Mouse (Mus musculus) cortical plate, adult 2 months (tissue): Measurements from ENCODE around the gene Magix. TPM values are rescaled to one million over a fixed set of nuclear protein-coding genes. Genes with fewer than 3 reads are reported as not detected.

Experiments used
- H3K27ac ChIP-seq: fragments of 200-500 bp; 2 replicates; pipeline ENCODE4 v1.5.1; 2012; ENCODE audit warnings: low read length, control low read depth, inconsistent platforms; ENCODE audit not compliant: insufficient read depth
- H3K4me1 ChIP-seq: fragments of 200-500 bp; 2 replicates; pipeline ENCODE4 v1.6.1; 2011; ENCODE audit warnings: low read length; ENCODE audit not compliant: control insufficient read depth, insufficient read depth
- H3K4me3 ChIP-seq: fragments of 200-500 bp; 2 replicates; pipeline ENCODE4 v1.5.1; 2011; ENCODE audit warnings: mild to moderate bottlenecking, low read length, control low read depth; ENCODE audit not compliant: insufficient read depth
- CTCF ChIP-seq: fragments of 200-500 bp; IDR thresholded peaks from 2 replicates; pipeline ENCODE4 v1.5.1; 2011; ENCODE audit warnings: mild to moderate bottlenecking, control low read depth, low read length; ENCODE audit not compliant: insufficient read depth; ENCODE audit errors: extremely low read depth
- POLR2A ChIP-seq: fragments of 200-500 bp; IDR thresholded peaks from 2 replicates; pipeline ENCODE4 v1.6.1; 2011; ENCODE audit warnings: mild to moderate bottlenecking, low read length, control low read depth; ENCODE audit not compliant: insufficient read depth; ENCODE audit errors: extremely low read depth
- polyA plus RNA-seq: library from polyadenylated mRNA; depleted of rRNA; stranded (reverse); fragments of >200 nt; gene quantifications from 2 replicates; pipeline ENCODE4 v1.2.3, GENCODE M21; 2012

Gene Magix
- polyA plus RNA-seq, 1 experiment: 1.2 TPM

DNA sequence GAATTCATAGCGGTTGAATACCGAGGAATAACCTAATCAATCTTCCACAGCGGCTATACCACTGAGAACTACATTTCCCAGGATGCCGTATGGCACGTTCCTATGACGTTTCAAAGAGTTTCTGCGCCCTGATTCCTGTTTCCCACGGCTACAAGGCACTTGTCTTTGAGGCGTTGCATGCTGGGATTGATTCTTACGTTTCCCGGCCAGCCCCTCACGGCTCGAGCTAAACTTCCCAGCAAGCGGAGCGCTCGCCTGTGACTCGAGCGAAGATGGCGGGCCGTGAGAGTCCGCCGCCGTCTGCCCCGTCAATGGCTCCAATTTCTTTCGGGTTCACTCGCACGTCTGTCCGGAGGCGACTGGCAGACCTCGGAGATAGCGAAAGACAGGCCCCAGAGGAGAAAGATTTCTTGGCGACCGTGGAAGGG, 15.9 kb upstream of the Magix start, which contains the start of gene Gpkow:
Gene Gpkow (plus strand): TSS at position 178 of the 428 bp plus-strand sequence.
- Histone ChIP-seq H3K4me3 (peak within 1 kb of the TSS; percentile 70), H3K27ac (no peak within 1 kb of the TSS), H3K4me1 (no peaks in the 10 kb centered on the region)
- no peak for TF ChIP-seq CTCF
- peak; percentile 68; the same call in 1 of the 2 replicates for TF ChIP-seq POLR2A

GRCm38 (mm10) chrX:7696520-7696919, 15.5 kb upstream of the Magix start:
- H3K4me3 ChIP-seq: no peak overlapping the region; the same call in 1 of the 2 replicates
- H3K27ac ChIP-seq: no peak overlapping the region
- H3K4me1 ChIP-seq: no peaks in the 10 kb centered on the region
- TF ChIP-seq CTCF (no peak), POLR2A (no peak)

- H3K4me1 ChIP-seq: no peaks in the 10 kb centered on the region
- H3K27ac ChIP-seq: no peak overlapping the region
- TF ChIP-seq CTCF: peak; percentile 24; the same call in 1 of the 2 replicates
- TF ChIP-seq POLR2A: no peak
- H3K4me3 ChIP-seq: no peak overlapping the region
Measured at GRCm38 (mm10) chrX:7692862-7693261, 11.8 kb upstream of the Magix start.

GRCm38 (mm10) chrX:7690486-7690885, 9.4 kb upstream of the Magix start:
- TF ChIP-seq CTCF: no peak
- TF ChIP-seq POLR2A: no peak
- Histone ChIP-seq H3K4me3 (no peak overlapping the region), H3K4me1 (no peaks in the 10 kb centered on the region), H3K27ac (no peak overlapping the region)

DNA sequence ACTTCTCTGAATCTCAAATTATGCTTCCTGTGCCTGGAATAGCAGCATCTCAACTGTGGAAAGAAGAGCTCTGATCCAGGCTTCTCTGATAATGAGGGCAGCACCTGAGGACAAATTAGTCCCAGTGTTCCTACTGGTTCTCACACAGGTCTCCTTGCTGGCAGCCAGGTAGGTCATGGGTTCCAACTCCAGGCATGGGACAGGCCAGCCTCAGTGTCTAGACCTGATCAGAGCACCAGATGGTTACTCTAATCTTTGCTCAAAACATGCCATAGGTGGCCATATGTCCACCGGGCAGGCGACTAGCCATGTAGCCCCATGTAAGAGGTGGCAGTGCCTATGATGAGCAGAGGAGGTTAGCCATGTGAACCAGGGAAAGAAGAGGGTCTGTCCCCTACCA, 7.3 kb upstream of the Magix start:
- no peak for TF ChIP-seq POLR2A
- no peak for TF ChIP-seq CTCF
- H3K4me1 ChIP-seq: no peaks in the 10 kb centered on the region
- no peak overlapping the region for H3K4me3 ChIP-seq
- no peak overlapping the region for H3K27ac ChIP-seq

- no peaks in the 10 kb centered on the region for H3K4me1 ChIP-seq
- TF ChIP-seq CTCF (no peak), POLR2A (no peak)
- H3K4me3 ChIP-seq: no peak overlapping the region
- H3K27ac ChIP-seq: no peak overlapping the region
Measured at GRCm38 (mm10) chrX:7680057-7680412, 1.0 kb downstream of the Magix start.

GRCm38 (mm10) chrX:7679405-7680056, 1.5 kb downstream of the Magix start:
- no peaks in the 10 kb centered on the region for H3K4me1 ChIP-seq
- H3K4me3 ChIP-seq: no peak overlapping the region
- TF ChIP-seq CTCF (peak; percentile 13; the same call in 1 of the 2 replicates), POLR2A (no peak)
- no peak overlapping the region for H3K27ac ChIP-seq

DNA sequence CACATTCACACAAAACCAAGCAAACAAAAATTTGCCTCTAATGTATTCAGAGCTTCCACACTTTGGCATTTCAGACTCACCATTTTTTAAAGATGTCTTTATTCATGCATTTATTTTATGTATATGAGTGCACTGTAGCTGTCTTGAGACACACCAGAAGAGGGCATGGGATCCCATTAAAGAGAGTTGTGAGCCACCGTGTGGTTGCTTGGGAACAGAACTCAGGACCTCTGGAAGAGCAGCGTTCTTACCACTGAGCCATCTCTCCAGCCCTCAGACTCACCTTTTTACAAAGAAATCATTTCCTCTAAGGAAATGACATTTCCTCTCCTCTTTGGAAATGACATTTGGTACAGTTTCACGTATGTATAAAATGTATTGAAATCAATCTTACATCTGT, 2.1 kb downstream of the Magix start:
- Histone ChIP-seq H3K4me3 (no peak overlapping the region), H3K27ac (no peak overlapping the region), H3K4me1 (no peaks in the 10 kb centered on the region)
- TF ChIP-seq CTCF: 0 out of 2 replicates have a peak, but pooled peaks have one; percentile 12
- TF ChIP-seq POLR2A: no peak

DNA sequence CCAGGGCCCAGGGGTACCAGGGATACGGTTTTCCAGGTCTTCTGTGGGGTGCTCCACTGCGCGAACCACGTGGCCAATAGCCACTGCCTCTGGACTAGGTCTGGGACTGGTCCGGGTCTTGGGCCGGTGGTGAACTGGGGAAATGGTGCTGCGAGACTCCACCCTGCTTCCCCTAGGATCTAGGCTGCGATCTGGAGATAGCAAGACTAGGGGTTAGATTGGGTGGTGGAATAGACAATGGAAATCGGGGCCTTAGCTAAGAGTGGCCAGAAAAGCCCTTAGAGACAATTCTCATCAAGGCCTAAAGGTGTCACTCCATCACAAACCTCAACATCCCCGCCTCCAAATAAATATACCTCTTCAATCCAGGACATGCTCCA, 6.1 kb downstream of the Magix start:
- TF ChIP-seq POLR2A (no peak), CTCF (no peak)
- peak overlapping the region; percentile 47 for H3K4me3 ChIP-seq
- no peaks in the 10 kb centered on the region for H3K4me1 ChIP-seq
- no peak overlapping the region for H3K27ac ChIP-seq

- TF ChIP-seq CTCF (no peak), POLR2A (no peak)
- Histone ChIP-seq H3K27ac (no peak overlapping the region), H3K4me1 (no peaks in the 10 kb centered on the region), H3K4me3 (peak overlapping the region; percentile 47)
Measured at GRCm38 (mm10) chrX:7674284-7675000, 6.6 kb downstream of the Magix start.
